Mouse (Mus musculus) NIH3T3 (cell line): ENCODE measurements around the gene Il10rb.
A peak's percentile ranks its signal among the peaks of the same experiment; 100 is the strongest.

ENCODE experiments used
- DNase-seq: peaks from one replicate; pipeline ENCODE4 v3.0.0-alpha.2; 2012; ENCODE audit warnings: low read depth

Il10rb gene

GRCm38 (mm10) chr16:91450137-91451064 is 44.4 kb downstream of the Il10rb start:
- no peak for DNase-seq

GRCm38 (mm10) chr16:91451949-91452348 is 46.0 kb downstream of the Il10rb start:
- DNase-seq = no peak

DNA sequence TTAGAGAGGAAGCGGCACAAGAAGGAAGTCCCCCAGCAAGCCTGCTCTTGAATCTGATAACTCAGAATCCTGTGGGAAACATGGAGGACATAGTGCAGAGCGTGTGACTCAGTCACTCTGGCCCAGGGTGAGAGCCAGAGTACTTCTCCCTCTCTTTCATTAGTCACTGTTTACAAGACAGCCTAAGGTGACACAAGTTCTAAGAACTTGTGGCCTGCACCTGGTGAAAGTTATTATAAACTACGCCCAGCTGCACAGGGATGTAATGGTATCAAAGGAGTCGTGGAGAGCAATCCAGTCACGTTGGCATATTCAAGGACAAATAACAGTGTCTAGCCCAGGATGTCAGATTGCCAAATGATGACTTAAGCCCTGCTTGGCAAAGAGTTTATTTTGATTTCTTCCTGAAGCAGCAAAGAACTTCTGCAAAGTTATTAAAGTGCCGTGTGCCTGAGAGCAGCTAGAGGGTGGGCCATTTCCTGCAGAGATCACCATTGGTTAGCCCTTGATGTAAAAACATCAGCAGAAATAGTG is 46.5 kb downstream of the Il10rb start:
- peak; percentile 68 for DNase-seq

GRCm38 (mm10) chr16:91455868-91456267 is 49.9 kb downstream of the Il10rb start:
- DNase-seq = no peak

GRCm38 (mm10) chr16:91458301-91458746 is 52.4 kb downstream of the Il10rb start:
- DNase-seq = no peak

- no peak for DNase-seq
These were observed 53.0 kb downstream of the Il10rb start for GRCm38 (mm10) chr16:91458976-91459375.

DNA sequence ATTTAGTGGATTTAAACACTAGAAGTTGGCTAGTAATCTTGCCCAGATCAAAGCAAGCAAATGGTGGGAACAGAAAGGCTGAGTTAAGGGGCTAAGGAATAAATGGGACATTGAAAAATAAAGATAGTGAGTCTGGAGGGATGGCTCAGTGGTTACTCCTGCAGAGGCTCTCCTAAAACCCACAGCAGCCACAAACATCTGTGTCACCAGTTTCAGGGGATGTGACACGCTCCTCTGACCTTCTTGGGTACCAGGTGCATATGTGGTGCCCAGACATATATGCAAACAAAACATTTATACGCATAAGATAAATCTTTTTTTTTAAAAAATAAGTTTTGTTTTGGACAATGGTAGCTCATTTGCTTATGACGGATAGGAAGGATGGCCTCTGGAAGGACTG is 53.4 kb downstream of the Il10rb start:
- DNase-seq = no peak

GRCm38 (mm10) chr16:91459841-91460370 is 53.9 kb downstream of the Il10rb start:
- peak; percentile 28 for DNase-seq

- no peak for DNase-seq
These were observed 55.2 kb downstream of the Il10rb start for GRCm38 (mm10) chr16:91461066-91461638.

DNA sequence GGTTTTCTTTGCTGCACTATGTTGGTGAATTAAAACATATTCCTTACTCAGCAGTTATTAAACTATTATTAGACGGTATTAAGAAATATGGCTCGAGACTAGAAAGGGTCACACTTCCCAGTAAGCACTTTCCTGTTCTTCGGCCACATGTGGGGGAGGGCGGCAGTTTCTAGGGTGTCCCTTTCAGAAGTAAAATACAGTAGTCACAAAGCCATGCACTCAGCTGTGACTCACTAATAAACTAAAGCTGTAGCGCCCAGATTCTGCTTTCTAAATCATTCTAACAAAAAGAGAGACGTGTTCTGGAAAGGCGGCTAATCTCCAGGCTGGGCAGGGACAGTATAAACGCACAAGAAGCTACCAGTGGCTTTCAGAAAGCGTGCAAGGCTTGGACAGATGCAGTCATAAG is 55.8 kb downstream of the Il10rb start:
- DNase-seq = peak; percentile 27

DNA sequence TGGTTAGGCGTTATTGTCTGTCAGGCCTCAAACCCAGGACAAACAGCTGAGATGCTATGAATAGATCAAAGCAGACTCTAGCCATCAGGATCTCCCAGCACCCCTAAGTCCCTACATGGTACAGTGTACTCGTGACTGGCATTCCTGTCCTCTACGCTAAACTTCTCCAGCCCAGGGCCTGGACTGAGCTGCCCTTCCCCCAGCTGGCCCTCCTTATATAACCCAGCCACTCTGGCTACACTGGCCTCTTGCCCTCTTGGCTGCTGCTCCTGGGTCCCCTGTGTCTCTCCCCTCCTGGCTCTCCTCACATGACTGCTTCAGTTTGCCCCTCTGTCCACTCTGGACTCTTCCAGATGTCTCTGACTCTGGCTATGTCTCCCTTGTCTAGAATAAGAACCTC is 56.7 kb downstream of the Il10rb start:
- no peak for DNase-seq

DNA sequence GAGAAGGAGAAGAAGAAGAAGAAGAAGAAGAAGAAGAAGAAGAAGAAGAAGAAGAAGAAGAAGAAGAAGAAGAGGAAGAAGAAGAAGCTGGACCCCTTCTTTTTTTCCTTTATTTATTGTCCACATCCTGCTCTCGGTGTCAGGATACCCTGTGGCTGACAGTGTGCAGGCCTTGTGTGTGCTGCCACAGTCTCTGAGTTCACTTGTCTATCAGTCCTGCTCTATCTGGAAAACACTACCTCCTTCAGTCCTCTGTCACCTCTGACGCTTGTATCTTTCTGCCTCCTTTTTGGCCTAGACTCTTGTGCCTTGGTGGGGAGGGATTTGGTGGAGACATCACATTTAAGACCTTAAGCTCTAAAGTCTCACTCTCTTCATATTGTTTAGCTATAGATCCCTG is 57.4 kb downstream of the Il10rb start:
- DNase-seq = no peak

- DNase-seq = no peak
These were observed 58.0 kb downstream of the Il10rb start for GRCm38 (mm10) chr16:91463836-91464400.

DNA sequence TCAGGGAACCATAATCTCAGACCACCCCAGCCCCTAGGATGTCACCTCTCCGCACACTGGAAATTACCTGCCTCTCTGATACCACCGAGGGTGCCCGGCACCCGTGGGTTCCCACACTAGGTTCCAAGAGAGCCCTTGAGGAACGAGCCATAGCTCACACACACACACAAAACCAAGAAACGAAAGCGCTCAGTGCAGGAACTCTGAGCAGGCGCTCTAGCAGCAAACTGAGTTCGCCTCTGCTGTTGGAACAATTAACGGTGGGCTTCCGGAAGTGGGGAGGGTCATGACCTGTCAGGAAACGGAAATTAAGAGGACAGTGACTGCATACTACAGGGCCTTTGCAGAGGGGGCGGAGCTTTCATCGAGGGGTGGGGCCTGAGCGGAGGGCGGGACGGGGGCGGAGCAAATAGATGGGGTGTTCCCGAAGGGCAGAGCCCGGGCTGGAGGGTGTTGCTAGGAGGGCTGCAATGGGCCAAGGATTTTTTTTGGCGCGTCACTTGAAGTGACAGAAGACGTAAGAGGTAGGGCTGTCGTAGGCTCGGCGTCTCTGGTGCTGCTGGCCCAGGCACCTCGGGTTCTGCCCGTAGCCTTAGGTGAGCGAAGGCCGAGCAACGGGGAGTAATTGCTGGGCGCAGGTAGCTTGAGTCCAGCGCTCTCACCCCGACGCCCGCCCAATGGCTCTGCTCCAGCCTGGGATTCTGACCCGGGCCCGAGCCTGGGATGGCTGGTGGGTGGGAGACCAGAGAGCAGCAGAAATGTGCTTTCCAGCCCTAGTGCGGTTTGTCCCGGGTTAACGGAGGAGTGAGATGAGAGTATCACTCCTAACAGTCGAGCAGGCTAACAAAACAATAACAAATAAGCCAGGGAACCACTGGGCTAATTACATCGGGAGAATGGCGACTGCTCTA is 58.9 kb downstream of the Il10rb start:
- peak; percentile 86 for DNase-seq

DNA sequence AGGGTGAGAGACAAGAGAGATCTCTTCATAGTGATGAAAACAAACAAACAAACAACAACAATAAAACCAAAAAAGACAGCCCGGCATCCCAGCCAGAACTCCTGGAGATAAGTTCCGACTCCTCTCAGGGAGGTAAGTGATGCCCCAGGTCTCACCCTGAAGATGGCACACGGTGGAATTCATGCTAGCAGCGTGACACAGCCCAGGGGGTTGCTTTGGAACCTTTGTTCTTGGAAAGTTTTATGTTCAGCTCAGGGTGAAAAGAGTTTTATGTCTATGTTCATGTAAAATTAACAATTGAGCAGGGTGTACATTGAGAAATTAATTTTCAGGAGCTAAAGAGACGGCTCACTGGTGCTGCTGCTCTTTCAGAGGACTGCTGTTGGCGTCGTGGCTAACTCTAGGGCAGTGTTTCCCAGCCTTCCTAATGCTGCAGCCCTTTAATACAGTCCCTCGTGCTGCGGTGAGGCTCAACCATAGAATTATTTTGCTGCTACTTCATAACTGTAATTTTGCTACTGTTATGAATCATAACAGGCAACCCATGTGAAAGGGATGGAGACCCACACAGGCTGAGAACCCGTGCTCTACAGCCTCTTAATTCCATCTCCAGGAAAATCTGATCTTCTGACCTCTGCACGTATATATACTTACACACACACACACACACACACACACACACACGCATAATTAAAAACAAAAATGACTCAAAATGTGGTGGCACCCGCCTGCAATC is 59.7 kb downstream of the Il10rb start:
- DNase-seq = no peak

DNA sequence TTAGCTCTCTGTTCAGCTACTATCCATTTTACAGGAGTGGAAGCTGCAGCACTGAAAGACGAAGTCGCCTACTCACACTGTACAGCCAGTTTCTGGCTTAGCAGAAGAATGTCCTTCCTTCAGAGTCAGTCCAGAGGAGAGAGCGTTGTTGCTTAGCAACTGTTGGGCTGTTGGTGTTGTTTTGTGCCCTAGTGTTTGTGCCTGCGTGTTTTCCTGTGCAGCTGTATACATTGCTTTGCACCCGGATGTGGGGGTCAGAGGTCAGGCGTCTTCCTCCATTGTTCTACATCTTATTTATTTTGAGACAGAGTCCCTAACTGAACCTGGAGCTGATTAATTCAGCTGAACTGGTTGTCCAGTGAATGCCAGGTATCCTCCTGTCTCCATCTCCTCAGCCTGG is 60.6 kb downstream of the Il10rb start:
- no peak for DNase-seq

DNA sequence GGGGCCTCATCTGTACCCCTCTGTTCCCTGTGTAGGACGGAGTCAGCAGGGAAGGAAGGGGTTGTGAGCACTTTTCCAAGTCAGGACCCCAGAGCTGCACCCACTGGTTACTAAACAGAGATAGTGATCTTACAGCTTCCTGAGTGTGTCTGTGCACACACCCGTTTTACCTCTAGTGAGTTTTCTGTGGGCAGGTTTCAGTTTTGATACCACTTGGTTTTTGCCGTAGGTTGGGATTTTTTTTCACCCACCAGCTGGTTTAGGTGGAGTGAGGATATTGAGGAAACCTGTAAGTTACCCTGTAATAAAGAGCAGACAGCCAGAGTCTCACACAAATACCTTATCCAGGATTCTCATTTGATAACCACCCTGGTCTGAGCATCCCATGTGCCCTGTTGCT is 64.5 kb downstream of the Il10rb start:
- DNase-seq = no peak

GRCm38 (mm10) chr16:91471481-91471880 is 65.5 kb downstream of the Il10rb start:
- DNase-seq = no peak
